Mouse (Mus musculus) thymus, adult 2 months (tissue): ENCODE data around the gene Kdm5a.

Experiments
- CTCF ChIP-seq: fragments of 200-500 bp; IDR thresholded peaks from 2 replicates; pipeline ENCODE4 v1.5.1; 2012; ENCODE audit warnings: mild to moderate bottlenecking, control low read depth, low read length, moderate library complexity, borderline replicate concordance; ENCODE audit not compliant: control insufficient read depth, poor library complexity, insufficient read depth; ENCODE audit errors: extremely low read depth
- POLR2A ChIP-seq: fragments of 200-500 bp; IDR thresholded peaks from 2 replicates; pipeline ENCODE4 v1.6.1; 2012; ENCODE audit warnings: mild to moderate bottlenecking, low read length, control low read depth, moderate library complexity; ENCODE audit not compliant: control insufficient read depth, poor library complexity, insufficient read depth; ENCODE audit errors: extremely low read depth

DNA sequence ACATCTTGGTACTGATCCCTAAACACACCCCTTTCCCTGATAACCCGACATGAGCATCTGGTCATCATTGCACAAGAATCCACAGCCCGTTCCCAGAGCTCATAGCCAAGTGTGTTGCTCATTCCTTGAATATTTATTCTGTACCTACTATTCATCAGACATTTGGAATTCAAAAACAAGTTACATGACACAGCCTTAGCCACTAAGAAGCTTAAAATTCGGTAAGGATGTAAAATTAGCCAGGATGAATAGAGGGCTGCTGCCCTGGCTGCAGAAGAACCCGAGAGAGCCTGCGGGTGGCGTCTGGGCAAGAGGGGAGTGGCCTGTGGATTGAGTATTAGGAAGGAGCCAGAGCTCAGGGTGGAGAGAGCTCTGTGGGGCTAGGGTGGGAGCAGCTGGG, 118.8 kb downstream of the Kdm5a start:
- TF ChIP-seq CTCF = no peak
- TF ChIP-seq POLR2A = no peak
